Mouse (Mus musculus): Measurements from ENCODE around the gene Slc3a2. TPM values are rescaled to one million over a fixed set of nuclear protein-coding genes. Genes with fewer than 3 reads are reported as not detected.

The Slc3a2 gene
- total RNA-seq, 2 experiments from 2014 or later: 97.4 to 178 TPM

- no peak for DNase-seq
These were observed 59.2 kb downstream of the Slc3a2 start for GRCm38 (mm10) chr19:8663911-8664421.

- DNase-seq: no peak
These were observed 59.8 kb downstream of the Slc3a2 start, which contains the start of gene Chrm1 for GRCm38 (mm10) chr19:8663360-8663839. Chrm1 (plus strand) TSS chr19:8663789.

- peak; percentile 63 for DNase-seq
These were observed 60.8 kb downstream of the Slc3a2 start for GRCm38 (mm10) chr19:8662337-8662736.

GRCm38 (mm10) chr19:8661821-8662307 lies 61.3 kb downstream of the Slc3a2 start:
- DNase-seq: peak; percentile 31

Small RNA genes within 50 kb of the gene (microRNA-seq; reads per million reads assigned to microRNA genes)
- gene Mir6992: not detected

Other genes starting within 250 kb of the Slc3a2 start
- 1 to 10 TPM in 1 of 2 experiments, under 1 TPM in 1; 0.58 to 1.4 TPM for gene Slc22a8, start 132.1 kb downstream of the Slc3a2 start, total RNA-seq (2021)
- not detected for gene Slc22a6, start 105.3 kb downstream of the Slc3a2 start, total RNA-seq (2021)
- 1 to 10 TPM; 2.1 to 2.5 TPM for gene Chrm1, start 59.6 kb downstream of the Slc3a2 start, total RNA-seq (2021)
- 10 to 100 TPM; 51.1 to 58.8 TPM for gene Wdr74, start 12.5 kb upstream of the Slc3a2 start, total RNA-seq (2021)
- 1 to 10 TPM; 1.3 to 3.1 TPM for gene 1700092M07Rik, start 17.3 kb upstream of the Slc3a2 start, total RNA-seq (2021)
- gene Stx5a, start 18.0 kb upstream of the Slc3a2 start, total RNA-seq (2021): 10 to 100 TPM; 73.8 to 75.8 TPM
- 100 to 1,000 TPM in 1 of 2 experiments, 10 to 100 TPM in 1; 88.6 to 107 TPM for gene Nxf1, start 33.7 kb upstream of the Slc3a2 start, total RNA-seq (2021)
- gene Tmem223, start 47.6 kb upstream of the Slc3a2 start, total RNA-seq (2021): 100 to 1,000 TPM; 101 to 127 TPM
- gene Tmem179b, start 51.1 kb upstream of the Slc3a2 start, total RNA-seq (2021): 10 to 100 TPM; 48.6 to 50.0 TPM
- gene Taf6l, start 63.0 kb upstream of the Slc3a2 start, total RNA-seq (2021): 10 to 100 TPM; 12.4 to 19.5 TPM
- 10 to 100 TPM; 81.3 to 90.4 TPM for gene Polr2g, start 75.2 kb upstream of the Slc3a2 start, total RNA-seq (2021)
- gene Zbtb3, start 79.2 kb upstream of the Slc3a2 start, total RNA-seq (2021): 1 to 10 TPM; 2.0 to 2.3 TPM
- gene Ttc9c, start 96.0 kb upstream of the Slc3a2 start, total RNA-seq (2021): 10 to 100 TPM; 25.7 to 30.7 TPM
- gene Hnrnpul2, start 96.6 kb upstream of the Slc3a2 start, total RNA-seq (2021): 10 to 100 TPM; 58.0 to 62.7 TPM
- gene AC129217.1, start 106.4 kb upstream of the Slc3a2 start, total RNA-seq (2021): not detected
- gene Bscl2, start 114.1 kb upstream of the Slc3a2 start, total RNA-seq (2021): 100 to 1,000 TPM; 157 to 160 TPM
- gene Gng3, start 115.8 kb upstream of the Slc3a2 start, total RNA-seq (2021): 1 to 10 TPM; 5.8 to 9.8 TPM
- gene Lrrn4cl, start 127.4 kb upstream of the Slc3a2 start, total RNA-seq (2021): 1 to 10 TPM; 5.5 to 6.1 TPM
- 100 to 1,000 TPM; 193 to 217 TPM for gene Ubxn1, start 148.1 kb upstream of the Slc3a2 start, total RNA-seq (2021)
- 10 to 100 TPM; 69.1 to 79.0 TPM for gene Uqcc3, start 157.6 kb upstream of the Slc3a2 start, total RNA-seq (2021)
- 10 to 100 TPM in 1 of 2 experiments, 1 to 10 TPM in 1; 7.4 to 10.7 TPM for gene Lbhd1, start 160.4 kb upstream of the Slc3a2 start, total RNA-seq (2021)
- not detected for gene Gm49403, start 160.6 kb upstream of the Slc3a2 start, total RNA-seq (2021)
- gene 1810009A15Rik, start 165.5 kb upstream of the Slc3a2 start, total RNA-seq (2021): 10 to 100 TPM; 31.5 to 31.9 TPM
- not detected for gene Gm49416, start 165.6 kb upstream of the Slc3a2 start, total RNA-seq (2021)
- gene Ints5, start 169.6 kb upstream of the Slc3a2 start, total RNA-seq (2021): 10 to 100 TPM; 23.7 to 25.2 TPM
- 100 to 1,000 TPM; 142 to 150 TPM for gene Ganab, start 174.7 kb upstream of the Slc3a2 start, total RNA-seq (2021)
- gene B3gat3, start 197.0 kb upstream of the Slc3a2 start, total RNA-seq (2021): 10 to 100 TPM; 55.1 to 59.3 TPM
- 10 to 100 TPM; 17.4 to 24.0 TPM for gene Rom1, start 206.0 kb upstream of the Slc3a2 start, total RNA-seq (2021)
- gene Eml3, start 206.2 kb upstream of the Slc3a2 start, total RNA-seq (2021): 10 to 100 TPM; 43.6 to 53.3 TPM
- gene Mta2, start 218.5 kb upstream of the Slc3a2 start, total RNA-seq (2021): 100 to 1,000 TPM in 1 of 2 experiments, 10 to 100 TPM in 1; 94.8 to 111 TPM
- gene Tut1, start 230.5 kb upstream of the Slc3a2 start, total RNA-seq (2021): 10 to 100 TPM; 17.4 to 19.3 TPM
- gene Eef1g, start 243.7 kb upstream of the Slc3a2 start, total RNA-seq (2021): 100 to 1,000 TPM; 355 to 407 TPM

Measured in adrenal gland, postnatal 10 days (tissue).